Mouse (Mus musculus): ENCODE data around the gene Atp6ap2. TPM values are rescaled to one million over a fixed set of nuclear protein-coding genes. Genes with fewer than 3 reads are reported as not detected.
"Not testable (repeated sequence)": the region's sequence is repeated elsewhere in the genome, so short reads cannot be mapped to it uniquely, and the experiment has no call there.

Gene Atp6ap2
- 128 and 142 TPM in 2 replicates for polyA plus RNA-seq (2015; fragmentation: Nextera tagmentation; extraction: Ambion mirVana)

DNA sequence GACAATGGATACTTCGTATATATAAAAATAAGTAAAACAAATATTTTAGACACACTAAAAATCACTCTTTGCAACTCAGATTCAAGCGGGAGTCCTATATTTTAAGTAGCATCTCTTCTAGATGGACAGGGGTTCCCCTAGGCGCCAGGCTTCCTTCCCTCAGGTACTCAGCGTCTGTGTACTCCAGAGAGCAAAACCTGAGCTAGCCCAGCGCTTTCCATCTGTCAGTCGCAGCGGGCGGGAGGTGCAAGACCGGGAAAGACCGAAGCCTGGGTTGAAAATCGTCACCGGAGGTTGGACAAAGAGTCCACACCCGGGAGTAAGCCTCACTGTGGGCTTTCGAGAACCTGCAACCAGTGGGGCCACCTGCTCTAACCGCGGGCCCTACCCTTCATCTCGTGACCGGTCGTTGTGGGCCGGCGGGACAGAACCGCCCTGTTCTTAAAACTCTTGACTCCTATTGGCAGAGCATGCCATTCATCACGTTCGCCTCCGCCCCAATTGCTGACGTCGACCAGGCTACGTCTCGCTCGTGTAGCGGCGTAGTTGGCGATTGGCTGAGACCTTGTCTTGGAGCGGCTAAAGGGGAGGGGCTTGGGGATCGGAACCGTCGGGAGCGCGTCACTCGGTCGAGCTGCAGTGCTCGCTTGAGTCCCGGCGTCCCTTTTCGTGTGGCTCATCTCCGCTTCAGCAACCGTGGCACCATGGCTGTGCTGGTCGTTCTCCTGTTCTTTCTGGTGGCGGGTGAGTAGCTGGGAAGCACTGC, at the start of gene Atp6ap2:
TSS of gene Atp6ap2 (plus strand) at position 610 of the 766 bp plus-strand sequence.
- peak within 1 kb of the TSS; percentile 84 for H3K9ac ChIP-seq (replicated peaks)
- H3K36me3 ChIP-seq: no peaks in the 10 kb centered on the region
- H3K4me1 ChIP-seq: peaks cover 18% of the 10 kb centered on the region; the same call in 1 of the 2 replicates
- peak; percentile 100 for ATAC-seq (replicated peaks)
- no peaks in the 10 kb centered on the region for H3K9me3 ChIP-seq
- peak within 1 kb of the TSS; percentile 91 for H3K27ac ChIP-seq (replicated peaks)
- H3K4me3 ChIP-seq: peak within 1 kb of the TSS; percentile 79
- no peaks in the 10 kb centered on the region for H3K27me3 ChIP-seq
- H3K4me2 ChIP-seq (replicated peaks): peak within 1 kb of the TSS; percentile 46
- WGBS: 26% methylated on average over 49 of the region's 49 CpGs

DNA sequence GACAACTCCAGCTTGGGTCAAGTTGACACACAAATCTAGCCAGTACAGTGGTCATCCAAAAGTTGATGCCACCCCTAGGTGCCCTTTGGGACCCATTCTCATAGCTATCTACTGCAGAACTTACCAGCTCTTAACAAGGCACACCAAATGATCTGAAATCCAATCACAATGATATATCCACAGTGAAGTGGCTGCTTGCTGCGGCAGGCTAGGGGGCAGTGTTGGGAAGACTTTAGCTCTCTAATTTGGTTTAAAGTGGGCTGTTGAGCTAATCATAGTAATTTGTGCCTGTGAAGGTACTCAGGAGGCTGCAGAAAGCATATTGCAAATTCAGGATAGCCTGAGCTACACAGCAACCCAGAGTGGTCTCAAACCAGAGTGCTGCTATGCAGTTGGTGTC, 43.2 kb upstream of the Atp6ap2 start:
- no peaks in the 10 kb centered on the region for H3K4me1 ChIP-seq
- WGBS: 70% methylated on average over 1 of the region's 1 CpGs
- no peaks in the 10 kb centered on the region for H3K9me3 ChIP-seq
- H3K27ac ChIP-seq (replicated peaks): no peak overlapping the region
- no peak overlapping the region for H3K9ac ChIP-seq (replicated peaks)
- ATAC-seq (replicated peaks): no peak
- H3K36me3 ChIP-seq: no peaks in the 10 kb centered on the region
- no peak overlapping the region for H3K4me3 ChIP-seq
- no peaks in the 10 kb centered on the region for H3K27me3 ChIP-seq
- H3K4me2 ChIP-seq (replicated peaks): no peak overlapping the region

DNA sequence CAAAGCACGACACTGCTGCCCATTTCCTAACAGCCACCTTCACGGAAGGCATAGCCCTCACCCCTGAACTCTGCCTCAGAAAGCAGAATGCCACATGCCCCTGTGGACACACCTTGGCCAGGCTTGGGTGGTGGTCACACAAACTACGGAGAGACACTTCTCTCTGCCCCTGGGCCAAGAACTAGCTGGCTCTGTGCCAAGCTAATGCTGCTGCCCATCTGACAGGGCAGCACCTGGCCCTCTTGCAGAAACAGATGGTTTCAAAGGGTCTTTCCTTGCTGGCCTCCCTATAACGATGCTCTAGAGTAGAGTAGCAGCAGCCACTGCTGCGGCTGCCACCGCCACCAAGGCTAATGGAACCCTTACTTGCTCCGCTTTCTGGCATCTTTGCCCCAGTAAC, 30.5 kb upstream of the Atp6ap2 start:
- no peak overlapping the region for H3K4me2 ChIP-seq (replicated peaks)
- no peak overlapping the region for H3K9ac ChIP-seq (replicated peaks)
- no peak overlapping the region for H3K27ac ChIP-seq (replicated peaks)
- 64% methylated on average over 7 of the region's 7 CpGs for WGBS
- no peaks in the 10 kb centered on the region for H3K27me3 ChIP-seq
- no peaks in the 10 kb centered on the region for H3K36me3 ChIP-seq
- H3K9me3 ChIP-seq: no peaks in the 10 kb centered on the region
- H3K4me1 ChIP-seq: no peaks in the 10 kb centered on the region
- ATAC-seq (replicated peaks): no peak
- H3K4me3 ChIP-seq: no peak overlapping the region

DNA sequence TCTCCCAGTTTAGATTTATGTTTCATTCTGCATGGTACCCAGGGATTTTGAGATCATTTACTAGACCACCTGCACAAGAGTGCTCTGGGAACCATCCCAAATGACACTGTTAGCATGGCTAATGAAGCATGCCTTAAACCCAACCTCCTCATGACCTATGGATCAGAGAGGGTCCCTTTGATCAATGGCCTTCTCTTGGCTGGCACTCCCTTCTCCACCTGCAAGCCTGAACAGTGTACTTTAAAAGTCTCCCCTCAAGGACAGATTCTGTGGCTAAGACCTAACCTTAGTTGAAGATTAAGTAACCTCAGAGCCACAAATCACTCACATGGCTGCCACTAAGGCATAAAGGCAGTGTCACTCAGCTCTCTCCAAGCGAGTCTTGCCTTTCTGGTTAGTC, 16.2 kb upstream of the Atp6ap2 start:
- no peak overlapping the region for H3K9ac ChIP-seq (replicated peaks)
- no peak overlapping the region for H3K4me3 ChIP-seq
- H3K4me2 ChIP-seq (replicated peaks): no peak overlapping the region
- H3K36me3 ChIP-seq: no peaks in the 10 kb centered on the region
- 76% methylated on average over 1 of the region's 1 CpGs for WGBS
- no peaks in the 10 kb centered on the region for H3K9me3 ChIP-seq
- no peaks in the 10 kb centered on the region for H3K4me1 ChIP-seq
- no peaks in the 10 kb centered on the region for H3K27me3 ChIP-seq
- no peak for ATAC-seq (replicated peaks)
- no peak overlapping the region for H3K27ac ChIP-seq (replicated peaks)

DNA sequence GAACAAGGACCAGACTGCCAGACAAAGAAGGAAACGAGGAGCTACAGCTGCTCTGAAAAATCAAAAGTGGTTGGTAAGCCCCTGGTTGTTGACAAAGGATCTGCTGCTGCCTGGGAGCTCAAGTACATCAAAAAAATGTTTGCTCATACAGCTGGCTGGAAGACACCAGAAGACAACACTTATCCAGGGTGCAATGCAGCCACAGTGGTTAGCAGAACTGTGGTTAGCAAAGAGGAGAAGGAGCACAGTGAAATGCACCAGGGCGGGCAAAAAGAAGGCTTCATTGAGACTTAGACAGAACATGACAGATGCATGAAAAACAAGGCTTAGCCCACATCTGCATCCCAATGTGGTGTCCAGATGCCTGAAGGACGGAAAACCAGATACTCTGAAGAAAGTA, 9.7 kb upstream of the Atp6ap2 start:
- Histone ChIP-seq H3K36me3 (no peaks in the 10 kb centered on the region), H3K4me2 (replicated peaks) (no peak overlapping the region), H3K27me3 (no peaks in the 10 kb centered on the region), H3K9ac (replicated peaks) (no peak overlapping the region), H3K27ac (replicated peaks) (no peak overlapping the region), H3K4me1 (no peaks in the 10 kb centered on the region), H3K4me3 (no peak overlapping the region), H3K9me3 (no peaks in the 10 kb centered on the region)
- ATAC-seq (replicated peaks): no peak
- 60% methylated on average over 3 of the region's 3 CpGs for WGBS

DNA sequence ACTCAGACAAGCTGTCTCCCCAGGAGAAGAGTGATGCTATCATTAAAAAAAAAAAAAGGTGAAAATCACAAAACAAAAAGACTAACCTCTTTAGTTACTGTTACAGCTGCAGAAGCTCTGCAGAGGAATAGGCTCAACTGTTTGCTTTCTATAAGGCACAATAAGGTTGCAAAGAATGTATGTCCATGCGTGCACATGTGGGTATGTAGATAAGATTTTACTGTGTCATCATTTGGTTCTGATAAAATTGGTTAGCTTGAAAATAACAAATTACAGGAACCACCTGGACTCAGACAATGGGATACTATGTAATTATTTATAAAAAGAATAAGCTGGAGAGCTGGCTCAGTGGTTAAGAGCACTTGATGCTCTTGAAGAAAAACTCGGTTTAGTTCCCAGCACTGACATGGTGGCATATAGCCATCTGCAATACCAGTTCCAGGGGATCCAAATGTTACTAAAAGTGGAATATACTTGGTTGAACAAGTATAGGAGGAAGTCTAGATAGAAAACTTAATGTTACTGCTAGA, 9.2 kb upstream of the Atp6ap2 start:
- H3K27me3 ChIP-seq: no peaks in the 10 kb centered on the region
- no peaks in the 10 kb centered on the region for H3K4me1 ChIP-seq
- no peak overlapping the region for H3K4me2 ChIP-seq (replicated peaks)
- no peak overlapping the region for H3K9ac ChIP-seq (replicated peaks)
- H3K9me3 ChIP-seq: no peaks in the 10 kb centered on the region
- no peak overlapping the region for H3K4me3 ChIP-seq
- no peak for ATAC-seq (replicated peaks)
- H3K36me3 ChIP-seq: no peaks in the 10 kb centered on the region
- H3K27ac ChIP-seq (replicated peaks): no peak overlapping the region
- 80% methylated on average over 2 of the region's 2 CpGs for WGBS

DNA sequence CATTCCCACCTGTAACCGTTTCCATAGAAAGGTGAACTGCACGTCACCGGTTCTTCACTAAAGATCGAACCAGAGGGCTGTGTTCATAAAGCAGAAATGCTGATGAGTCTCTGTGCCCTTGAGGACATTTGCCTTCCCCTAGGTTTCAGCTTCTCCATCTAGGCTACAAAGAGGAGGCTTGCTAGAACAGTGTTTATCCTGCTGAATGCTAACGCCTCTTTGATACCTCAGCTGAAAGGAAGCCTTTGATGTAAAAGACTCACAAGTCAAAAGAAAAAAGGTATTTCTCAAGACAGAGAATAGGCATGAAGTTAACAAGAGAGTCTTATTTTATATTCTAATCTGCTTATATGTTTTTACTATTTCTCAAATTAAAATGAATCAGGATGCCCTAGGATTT, 4.3 kb upstream of the Atp6ap2 start:
- Histone ChIP-seq H3K4me1 (no peaks in the 10 kb centered on the region), H3K36me3 (no peaks in the 10 kb centered on the region), H3K4me2 (replicated peaks) (no peak overlapping the region), H3K9ac (replicated peaks) (no peak overlapping the region), H3K4me3 (no peak overlapping the region), H3K9me3 (no peaks in the 10 kb centered on the region), H3K27me3 (no peaks in the 10 kb centered on the region), H3K27ac (replicated peaks) (no peak overlapping the region)
- ATAC-seq (replicated peaks): no peak
- WGBS: 91% methylated on average over 5 of the region's 5 CpGs

DNA sequence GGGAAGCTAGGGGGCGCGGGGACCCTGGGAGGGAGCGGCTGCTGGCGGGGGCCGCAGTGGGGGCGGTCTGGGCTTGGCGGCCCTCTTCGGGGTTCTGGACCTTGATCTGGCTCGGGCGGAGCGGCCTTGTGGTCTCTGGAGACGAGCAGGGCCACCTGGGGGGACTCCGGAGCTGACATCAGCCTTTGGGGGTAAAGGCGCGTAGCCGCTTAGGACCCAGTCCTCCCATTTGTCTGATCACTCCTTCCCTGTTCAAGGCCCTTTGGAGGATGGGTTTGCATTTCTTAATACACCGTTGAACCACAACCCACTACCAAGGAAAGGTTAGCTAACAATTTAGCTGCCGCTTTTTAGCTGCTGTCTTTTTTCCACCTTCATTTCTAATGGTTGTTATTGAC, 356 bp downstream of the Atp6ap2 start:
- WGBS: 27% methylated on average over 16 of the region's 18 CpGs

DNA sequence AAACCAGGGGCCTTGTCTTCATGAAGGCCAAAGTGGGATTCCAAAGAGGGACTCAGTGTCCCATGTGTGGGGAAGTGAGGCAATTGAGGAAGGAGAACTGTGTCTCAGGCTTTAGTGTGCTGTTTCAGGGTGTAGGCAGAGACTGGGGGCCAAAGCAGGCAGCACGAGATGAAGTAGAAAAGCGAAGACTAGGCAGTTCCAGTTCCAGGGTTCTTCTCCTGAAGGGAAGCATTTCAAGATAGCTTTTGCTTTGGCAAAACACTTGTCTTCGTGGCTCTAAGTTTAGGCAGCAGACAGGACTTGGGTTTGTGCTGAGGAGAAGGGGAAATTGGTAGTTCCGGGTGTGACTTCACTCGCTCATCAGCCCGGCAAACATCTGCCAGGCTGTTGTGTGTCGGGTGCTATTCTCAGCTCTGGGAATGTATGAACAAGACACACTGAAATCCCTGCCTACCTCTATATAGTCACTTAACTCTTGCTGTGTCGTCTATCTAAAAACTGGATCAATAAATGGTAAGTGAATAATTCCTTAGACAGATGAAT, 3.9 kb downstream of the Atp6ap2 start:
- Histone ChIP-seq H3K27me3 (no peaks in the 10 kb centered on the region), H3K4me1 (peaks cover 18% of the 10 kb centered on the region; the same call in 1 of the 2 replicates), H3K4me3 (no peak overlapping the region), H3K27ac (replicated peaks) (no peak overlapping the region), H3K9ac (replicated peaks) (no peak overlapping the region), H3K36me3 (no peaks in the 10 kb centered on the region), H3K4me2 (replicated peaks) (no peak overlapping the region), H3K9me3 (no peaks in the 10 kb centered on the region)
- no peak for ATAC-seq (replicated peaks)
- WGBS: 86% methylated on average over 8 of the region's 8 CpGs

More for the DNA sequence above, 356 bp downstream of the Atp6ap2 start:
- H3K4me3 ChIP-seq: peak overlapping the region; percentile 79
- no peaks in the 10 kb centered on the region for H3K36me3 ChIP-seq
- peak; percentile 61 for ATAC-seq (replicated peaks)
- H3K4me1 ChIP-seq: peaks cover 18% of the 10 kb centered on the region; the same call in 1 of the 2 replicates
- H3K4me2 ChIP-seq (replicated peaks): peak overlapping the region; percentile 44
- peak overlapping the region; percentile 84 for H3K9ac ChIP-seq (replicated peaks)
- H3K27me3 ChIP-seq: no peaks in the 10 kb centered on the region
- no peaks in the 10 kb centered on the region for H3K9me3 ChIP-seq
- H3K27ac ChIP-seq (replicated peaks): peak overlapping the region; percentile 91

DNA sequence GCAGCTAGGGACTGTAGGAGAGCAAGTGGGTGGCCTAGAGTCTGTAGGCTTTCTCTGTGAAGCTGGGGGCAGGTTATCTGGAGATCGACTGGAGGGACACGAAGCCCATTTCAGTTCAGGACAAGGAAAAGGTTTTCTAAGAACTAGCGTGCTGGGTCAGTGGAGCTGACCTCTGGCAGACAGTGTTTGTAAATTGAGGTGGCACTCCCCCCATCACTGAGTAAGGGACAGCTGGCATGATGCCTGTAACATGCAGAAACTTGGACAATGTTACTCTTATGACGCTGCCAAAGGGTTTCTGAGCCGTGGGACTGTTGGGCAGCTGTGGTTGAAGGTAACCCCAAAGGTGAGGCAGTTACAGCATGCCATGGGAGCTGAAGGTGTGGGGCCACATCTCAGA, 4.4 kb downstream of the Atp6ap2 start:
- Histone ChIP-seq H3K4me2 (replicated peaks) (no peak overlapping the region), H3K4me1 (peaks cover 18% of the 10 kb centered on the region; the same call in 1 of the 2 replicates), H3K9ac (replicated peaks) (no peak overlapping the region), H3K36me3 (peaks cover 3% of the 10 kb centered on the region; the same call in 1 of the 2 replicates), H3K27me3 (no peaks in the 10 kb centered on the region), H3K4me3 (no peak overlapping the region), H3K27ac (replicated peaks) (no peak overlapping the region), H3K9me3 (no peaks in the 10 kb centered on the region)
- WGBS: 69% methylated on average over 5 of the region's 5 CpGs
- no peak for ATAC-seq (replicated peaks)

DNA sequence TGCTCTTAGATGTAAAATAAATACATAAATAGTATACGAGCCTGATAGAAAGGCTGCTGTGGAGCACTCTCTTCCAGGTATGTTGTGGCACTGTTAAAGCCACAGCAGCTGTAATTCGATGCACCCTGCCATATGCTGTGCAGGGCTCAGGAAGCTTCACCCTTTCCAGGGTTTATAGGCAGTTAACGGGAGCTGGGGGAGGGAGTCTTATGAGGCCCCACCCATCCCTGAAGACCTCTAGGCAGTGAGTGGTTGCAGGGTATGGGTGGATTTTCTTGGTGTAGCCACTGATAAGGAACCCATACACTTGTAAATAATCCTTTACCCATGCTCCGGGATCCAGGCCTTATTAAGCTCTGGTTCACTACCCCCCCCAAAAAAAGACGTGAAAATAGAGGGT, 6.2 kb downstream of the Atp6ap2 start:
- Histone ChIP-seq H3K4me3 (no peak overlapping the region), H3K4me2 (replicated peaks) (no peak overlapping the region), H3K27ac (replicated peaks) (no peak overlapping the region), H3K9me3 (no peaks in the 10 kb centered on the region), H3K36me3 (peaks cover 4% of the 10 kb centered on the region; the same call in 1 of the 2 replicates), H3K9ac (replicated peaks) (no peak overlapping the region), H3K4me1 (peaks cover 14% of the 10 kb centered on the region; the same call in 1 of the 2 replicates), H3K27me3 (no peaks in the 10 kb centered on the region)
- no peak for ATAC-seq (replicated peaks)
- 77% methylated on average over 5 of the region's 5 CpGs for WGBS

DNA sequence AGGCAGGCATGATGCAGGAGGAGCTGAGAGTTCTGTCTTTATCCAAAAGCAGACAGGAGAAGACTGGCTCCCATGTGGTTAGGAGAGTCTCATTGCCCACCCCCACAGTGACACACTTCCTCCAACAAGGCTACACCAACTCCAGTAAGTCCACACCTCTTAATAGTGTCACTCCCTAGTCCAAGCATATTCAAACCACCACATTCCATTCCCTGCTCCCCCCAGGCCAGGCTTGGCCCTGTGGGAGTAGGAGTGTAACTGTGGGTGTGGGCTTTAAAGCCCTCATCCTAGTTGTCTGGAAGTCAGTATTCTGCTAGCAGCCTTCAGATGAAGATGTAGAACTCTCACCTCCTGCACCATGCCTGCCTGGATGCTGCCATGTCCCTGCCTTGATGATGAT, 22.9 kb downstream of the Atp6ap2 start:
- H3K27me3 ChIP-seq; H3K4me1 ChIP-seq; H3K4me2 ChIP-seq (replicated peaks); ATAC-seq (replicated peaks); H3K4me3 ChIP-seq; H3K27ac ChIP-seq (replicated peaks); H3K9me3 ChIP-seq; H3K9ac ChIP-seq (replicated peaks): not testable (repeated sequence)
- peaks cover 24% of the 10 kb centered on the region; the same call in 1 of the 2 replicates for H3K36me3 ChIP-seq
